Mouse (Mus musculus) lung, adult 2 months (tissue): ENCODE measurements around the gene Fth1.

Experiments
- CTCF ChIP-seq: fragments of 200-500 bp; IDR thresholded peaks from 2 replicates; pipeline ENCODE4 v1.5.1; 2011; ENCODE audit warnings: mild to moderate bottlenecking, low read length, control low read depth; ENCODE audit not compliant: insufficient read depth
- POLR2A ChIP-seq: fragments of 200-500 bp; IDR thresholded peaks from 2 replicates; pipeline ENCODE4 v1.6.1; 2011; ENCODE audit warnings: low read depth, mild to moderate bottlenecking, control low read depth, low read length, borderline replicate concordance; ENCODE audit errors: extremely low read depth

DNA sequence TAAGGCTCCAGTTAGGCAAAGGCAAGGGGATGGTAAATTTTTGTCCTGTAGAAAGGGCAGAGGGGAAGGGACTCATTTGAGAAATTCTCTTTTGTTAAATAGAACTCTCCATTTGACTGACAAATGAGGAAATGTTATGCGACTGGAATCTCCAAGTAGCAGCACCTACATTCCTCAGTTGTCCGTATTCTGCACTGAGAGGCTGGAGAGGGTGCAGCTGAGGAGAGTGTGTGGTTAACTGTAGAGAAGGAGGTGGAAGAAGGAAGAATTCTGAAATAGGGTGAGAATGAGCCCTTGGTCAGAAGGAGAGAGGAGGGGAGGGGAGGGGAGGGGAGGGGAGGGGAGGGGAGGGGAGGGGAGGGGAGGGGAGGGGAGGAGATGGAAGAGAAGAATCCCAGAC lies 46.5 kb upstream of the Fth1 start:
- TF ChIP-seq CTCF (no peak), POLR2A (no peak)
